Mouse (Mus musculus) urinary bladder, postnatal 4 days (tissue): ENCODE measurements around the gene Pgghg.

Experiments
- DNase-seq, 2 experiments: peaks; one replicate each; pipeline ENCODE4 v3.0.0; 2021 to 2022; ENCODE audit warnings: low spot score in 2 of 2

Pgghg gene

DNA sequence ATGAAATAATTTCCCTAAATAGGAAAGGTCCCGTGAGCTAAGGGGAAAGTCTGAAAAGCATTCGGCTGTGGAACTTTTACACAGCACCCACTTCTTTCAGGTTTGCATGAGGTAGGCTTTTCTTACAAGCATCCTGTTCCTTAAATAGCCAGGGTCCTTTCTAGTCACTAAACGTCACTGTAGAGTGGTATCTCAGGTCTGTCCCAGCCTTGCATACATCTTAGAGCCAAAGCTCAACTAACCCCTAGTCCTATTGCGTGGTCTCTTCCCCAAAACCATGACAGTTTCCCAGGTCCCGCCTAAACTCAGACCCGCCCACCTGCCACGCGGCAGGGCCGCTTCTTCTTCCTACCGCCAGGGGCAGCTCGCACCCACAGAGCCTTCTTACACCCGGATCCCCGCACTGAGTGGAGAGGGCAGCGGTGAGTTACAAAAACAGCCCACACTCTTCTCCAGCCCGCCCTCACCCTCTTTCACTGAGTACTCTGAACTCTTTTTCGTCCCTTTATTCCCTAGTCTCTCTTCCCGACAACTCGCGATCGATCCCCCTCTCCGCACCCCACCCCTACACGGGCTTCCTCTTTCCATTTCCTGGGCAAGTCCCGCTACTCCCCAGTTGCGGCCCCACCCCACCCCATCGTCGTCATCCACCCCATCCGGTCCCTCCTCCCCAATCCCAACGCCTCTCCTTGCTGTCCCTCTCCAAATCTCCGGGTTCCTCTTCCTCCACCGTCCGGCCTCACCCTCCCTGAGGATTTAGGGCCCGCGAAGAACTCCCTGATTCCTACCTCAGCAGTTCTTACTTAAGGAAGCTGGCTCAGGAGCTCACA is at the start of gene Pgghg:
Gene Pgghg (plus strand): TSS at position 170 of the 830 bp plus-strand sequence.
- DNase-seq, result peak; percentile 85 to 89

DNA sequence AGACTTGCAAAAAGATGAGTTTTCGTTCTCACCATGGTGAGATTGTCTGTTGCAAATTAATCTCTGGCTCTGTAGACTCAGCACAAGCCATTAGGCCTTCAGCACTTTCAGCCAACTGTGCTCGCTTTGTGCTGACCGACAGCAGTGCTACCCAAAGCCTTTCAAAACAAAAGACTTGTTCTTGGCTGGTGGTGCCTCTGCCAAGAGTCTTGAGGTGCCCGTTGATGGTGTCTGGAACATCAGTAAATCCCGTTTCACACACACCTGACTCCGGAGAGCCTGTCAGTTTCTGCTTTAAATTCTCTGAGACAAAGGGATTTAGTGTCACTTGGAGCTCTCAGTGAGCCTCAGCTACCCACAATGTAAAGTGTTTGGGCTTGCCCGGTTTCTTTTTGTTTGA is 47.2 kb upstream of the Pgghg start:
- no peak for DNase-seq

- DNase-seq, result no peak
Measured at GRCm38 (mm10) chr7:140894611-140895010, 46.6 kb upstream of the Pgghg start.

DNA sequence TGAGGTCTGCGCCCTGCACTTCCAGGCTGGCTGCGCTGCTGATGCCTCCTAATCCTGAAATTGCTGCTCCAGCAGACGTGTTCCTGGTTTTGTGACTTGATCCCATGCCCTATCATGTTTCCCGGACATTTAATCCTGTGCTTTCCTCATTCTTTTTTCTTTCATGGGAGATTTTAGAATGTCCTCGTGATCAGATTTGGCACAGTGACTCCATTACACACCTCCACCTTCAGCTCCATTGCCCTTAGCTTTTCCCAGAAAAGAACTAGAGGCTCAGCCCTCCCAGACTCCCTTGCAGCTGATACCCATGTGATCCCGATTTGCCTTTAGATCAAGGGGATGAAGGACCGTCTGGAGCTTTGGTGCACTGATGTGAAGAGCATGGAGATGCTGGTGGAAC is 43.3 kb upstream of the Pgghg start:
- DNase-seq, result no peak

DNA sequence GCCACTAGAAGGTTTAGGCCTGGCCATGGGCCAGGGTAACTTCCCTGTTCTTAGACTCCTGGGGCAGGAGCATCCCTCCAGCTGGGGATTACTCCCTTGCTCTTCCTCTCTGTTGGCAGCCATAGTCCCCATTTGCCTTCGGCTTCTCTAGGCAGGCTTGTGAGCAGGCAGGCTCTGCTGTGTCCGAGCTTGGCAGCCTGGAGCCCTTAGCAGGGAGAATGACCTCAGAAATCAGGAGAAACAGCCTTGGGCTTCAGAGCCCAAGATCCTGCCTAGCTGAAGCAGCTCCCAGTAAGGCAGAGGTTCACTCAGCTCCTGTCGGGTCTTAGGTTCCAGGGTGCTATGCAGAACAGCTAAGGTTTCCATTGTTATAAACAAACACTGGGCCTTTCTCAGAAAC is 42.1 kb upstream of the Pgghg start:
- no peak for DNase-seq

GRCm38 (mm10) chr7:140900220-140900619 is 41.0 kb upstream of the Pgghg start, which contains the start of gene Cox8b:
Cox8b (minus strand) TSS chr7:140900446.
- DNase-seq, result no peak

GRCm38 (mm10) chr7:140902036-140902875 is 38.9 kb upstream of the Pgghg start:
- DNase-seq, result no peak

- DNase-seq, result peak; percentile 66 to 85
Measured at GRCm38 (mm10) chr7:140903212-140903611, 38.0 kb upstream of the Pgghg start.

DNA sequence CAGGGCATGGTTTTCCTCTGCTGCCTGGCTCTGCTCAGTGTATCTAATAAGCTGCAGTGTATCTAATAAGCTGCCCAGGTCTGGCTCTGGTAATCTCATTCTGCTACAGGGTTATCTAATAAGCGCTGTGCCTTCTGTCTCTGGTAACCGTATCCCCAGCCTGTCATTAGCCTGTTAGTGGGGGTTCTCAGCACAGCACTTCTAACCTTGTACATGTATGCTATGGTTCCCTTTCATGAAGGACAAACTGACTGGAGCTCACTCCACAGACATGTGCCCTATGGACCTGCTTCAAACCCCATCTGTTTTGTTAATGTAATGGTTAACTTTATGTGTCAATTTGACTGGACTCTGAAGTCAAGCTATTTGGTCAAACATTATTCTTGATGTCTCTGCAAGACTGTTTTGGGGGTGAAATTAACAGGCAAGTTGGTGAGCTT is 35.5 kb upstream of the Pgghg start:
- no peak for DNase-seq

DNA sequence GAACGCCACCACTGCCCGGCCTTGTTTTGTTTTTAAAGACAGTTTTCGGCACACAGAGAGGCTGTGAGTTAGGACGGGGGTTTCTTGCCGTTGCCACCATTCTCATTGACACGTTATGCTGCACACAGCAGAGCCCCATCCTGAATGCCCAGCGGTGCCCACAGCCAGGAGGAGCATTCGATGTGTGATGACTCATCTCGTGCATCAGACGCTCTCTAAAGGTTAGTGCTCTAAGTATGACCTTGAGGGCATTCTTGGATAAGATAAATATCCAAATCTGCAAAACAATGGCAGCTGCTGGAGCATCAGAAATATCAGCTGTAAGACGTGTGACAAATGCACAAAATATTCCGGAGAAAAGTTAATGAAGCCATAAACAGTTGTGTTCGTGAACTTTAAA is 34.1 kb upstream of the Pgghg start:
- DNase-seq, result no peak

DNA sequence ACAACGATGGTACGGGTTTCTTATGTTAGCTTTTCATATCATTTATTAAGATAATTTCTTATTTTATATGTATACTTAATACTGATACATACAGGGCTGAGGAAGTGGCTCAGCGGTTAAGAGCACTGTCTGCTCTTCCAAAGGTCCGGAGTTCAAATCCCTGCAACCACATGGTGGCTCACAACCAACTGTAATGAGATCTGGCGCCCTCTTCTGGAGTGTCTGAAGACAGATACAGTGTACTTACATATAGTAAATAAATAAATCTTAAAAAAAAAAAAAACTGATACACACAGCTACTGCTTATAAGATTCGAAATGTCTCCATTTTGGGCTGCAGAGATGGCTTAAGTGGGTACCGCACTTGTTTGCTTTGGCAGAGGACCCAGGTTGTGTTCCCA is 33.5 kb upstream of the Pgghg start:
- DNase-seq, result no peak

- no peak for DNase-seq
Measured at GRCm38 (mm10) chr7:140908181-140908580, 33.0 kb upstream of the Pgghg start.

GRCm38 (mm10) chr7:140908634-140909107 is 32.5 kb upstream of the Pgghg start:
- peak; percentile 64 to 83 for DNase-seq

DNA sequence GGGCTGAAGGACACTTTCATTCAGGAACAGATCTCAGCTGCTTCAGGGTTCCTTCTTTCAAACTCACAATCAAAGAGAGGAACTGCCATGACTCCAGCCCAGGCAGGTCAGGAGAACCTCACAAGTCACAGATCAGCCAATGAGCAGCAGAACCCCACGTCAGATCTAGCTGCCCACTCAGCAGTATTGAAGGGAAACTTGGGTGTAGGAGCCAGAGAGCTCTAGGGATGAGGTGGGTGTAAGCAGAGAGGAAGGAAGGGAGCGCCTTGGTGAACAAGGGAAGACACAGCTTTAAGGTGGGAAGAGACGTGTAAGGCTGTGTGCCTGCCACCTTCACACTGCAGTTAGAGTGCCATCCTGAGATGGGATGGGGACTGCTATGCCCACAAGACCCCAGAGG is 28.9 kb upstream of the Pgghg start:
- DNase-seq, result no peak

- DNase-seq, result no peak
Measured at GRCm38 (mm10) chr7:140912846-140913482, 28.2 kb upstream of the Pgghg start.

DNA sequence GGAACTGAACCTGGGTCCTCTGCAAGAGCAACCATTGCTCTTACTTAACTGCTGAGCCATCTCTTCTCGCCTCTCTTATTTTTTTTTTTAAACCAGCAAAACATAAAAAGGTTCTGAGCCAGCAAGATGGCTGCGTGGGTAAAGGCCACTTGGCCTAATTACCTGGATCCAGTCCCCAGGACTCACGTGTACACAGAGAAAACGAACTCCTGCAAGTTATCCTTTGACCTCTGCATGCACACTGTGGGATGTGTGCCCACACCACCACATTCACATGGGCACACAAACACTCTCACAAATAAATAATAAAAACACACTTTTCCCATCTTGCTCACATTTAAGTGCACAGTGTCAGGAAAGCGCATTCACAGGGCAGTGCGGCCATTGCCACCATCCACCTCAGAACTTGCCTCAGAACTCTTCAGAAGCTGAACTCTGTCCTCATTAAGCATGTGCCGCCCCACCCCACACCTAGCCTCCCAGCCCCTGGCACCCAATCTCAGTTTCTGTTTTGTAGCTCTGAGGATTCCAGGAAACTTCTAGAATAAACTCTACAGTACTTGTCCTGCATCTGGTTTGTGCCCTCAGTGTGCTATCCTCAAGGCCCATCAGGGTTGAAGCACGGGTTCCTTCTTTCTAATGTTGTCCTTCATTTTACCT is 27.0 kb upstream of the Pgghg start:
- DNase-seq, result no peak

- DNase-seq, result no peak
Measured at GRCm38 (mm10) chr7:140919911-140920310, 21.3 kb upstream of the Pgghg start.

DNA sequence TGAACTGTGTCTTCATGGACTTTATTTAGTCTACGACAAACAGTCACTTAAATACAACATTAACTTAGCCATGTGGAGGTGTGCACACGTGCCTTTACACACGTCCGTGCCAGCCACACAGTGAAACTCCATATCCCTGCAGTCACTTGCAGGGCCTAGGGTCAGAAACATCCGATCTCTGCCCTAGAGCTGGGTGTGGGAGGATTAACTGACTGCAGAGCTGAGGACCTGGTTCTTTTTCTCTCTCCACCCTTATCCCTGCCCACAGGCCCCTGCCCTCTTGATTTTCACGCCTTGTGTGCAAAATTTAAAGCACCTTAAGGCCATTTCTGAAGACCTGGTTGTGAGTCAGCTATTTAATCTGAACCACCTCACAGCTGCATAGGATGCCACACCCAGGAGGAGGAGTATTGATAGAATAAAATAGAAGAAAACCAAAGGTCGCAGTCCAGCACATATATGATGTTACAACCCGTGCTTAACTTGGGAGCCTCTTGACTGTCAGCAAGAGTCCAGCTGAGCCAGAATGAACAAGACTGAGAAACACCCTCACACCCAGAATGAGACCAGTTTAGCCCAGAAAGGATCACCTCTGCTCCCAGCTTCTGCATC is 20.7 kb upstream of the Pgghg start, which contains the start of gene Nlrp6:
Gene Nlrp6 (plus strand): TSS at position 485 of the 612 bp plus-strand sequence.
- no peak for DNase-seq

DNA sequence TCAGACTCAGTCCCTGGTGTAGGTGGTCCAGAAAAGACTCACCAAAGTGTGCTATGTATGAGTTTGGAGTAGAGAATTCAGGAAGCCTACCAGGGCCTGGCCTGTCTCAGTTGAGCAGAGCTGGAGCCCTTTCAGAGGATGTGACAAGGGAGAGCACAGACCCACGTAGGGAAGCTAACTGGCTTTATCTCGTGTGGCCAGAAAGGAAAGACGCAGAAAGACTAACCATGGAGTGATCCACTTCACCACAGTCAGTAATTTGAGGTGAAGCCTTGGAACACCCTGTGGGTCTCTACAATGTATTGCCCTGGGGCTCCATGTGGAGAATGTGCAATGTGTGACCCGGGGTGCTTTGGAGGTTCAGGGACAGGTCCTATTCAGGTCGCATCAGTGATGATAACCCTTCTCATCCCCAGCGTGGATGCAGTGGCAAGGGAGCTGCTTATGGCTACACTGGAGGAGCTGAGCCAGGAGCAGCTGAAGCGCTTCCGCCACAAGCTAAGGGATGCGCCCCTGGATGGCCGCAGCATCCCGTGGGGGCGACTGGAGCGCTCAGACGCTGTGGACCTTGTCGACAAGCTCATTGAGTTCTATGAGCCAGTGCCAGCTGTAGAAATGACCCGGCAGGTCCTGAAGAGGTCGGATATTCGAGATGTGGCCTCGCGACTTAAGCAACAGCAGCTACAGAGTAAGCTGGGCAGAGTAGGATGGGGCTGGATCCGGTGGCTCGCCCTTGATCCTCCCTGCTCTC is 19.8 kb upstream of the Pgghg start:
- DNase-seq, result no peak

GRCm38 (mm10) chr7:140922398-140923069 is 18.7 kb upstream of the Pgghg start:
- DNase-seq, result no peak
